Mouse (Mus musculus) kidney, adult 2 months (tissue): ENCODE data around the gene Gm17622. TPM values are rescaled to one million over a fixed set of nuclear protein-coding genes. Genes with fewer than 3 reads are reported as not detected.

ENCODE experiments used
- DNase-seq: peaks from one replicate; pipeline ENCODE4 v3.0.0; 2021
- H3K27ac ChIP-seq: fragments of 200-500 bp; 2 replicates; pipeline ENCODE4 v1.5.1; 2012; ENCODE audit warnings: low read depth, low read length, control low read depth, inconsistent platforms; ENCODE audit not compliant: insufficient read depth
- H3K27me3 ChIP-seq: fragments of 200-500 bp; replicated peaks from 2 replicates; pipeline ENCODE4 v1.6.1; 2012; ENCODE audit warnings: mild to moderate bottlenecking, moderate library complexity, low read length, inconsistent platforms; ENCODE audit not compliant: control insufficient read depth, insufficient read depth
- H3K36me3 ChIP-seq: fragments of 200-500 bp; 2 replicates; pipeline ENCODE4 v1.6.1; 2012; ENCODE audit warnings: mild to moderate bottlenecking, moderate library complexity, low read length, inconsistent platforms; ENCODE audit not compliant: control insufficient read depth, insufficient read depth
- H3K4me1 ChIP-seq: fragments of 200-500 bp; 2 replicates; pipeline ENCODE4 v1.6.1; 2011; ENCODE audit warnings: low read length; ENCODE audit not compliant: control insufficient read depth, insufficient read depth
- H3K4me3 ChIP-seq: fragments of 200-500 bp; 2 replicates; pipeline ENCODE4 v1.5.1; 2011; ENCODE audit warnings: mild to moderate bottlenecking, low read depth, low read length, control low read depth; ENCODE audit not compliant: insufficient read depth
- CTCF ChIP-seq: fragments of 200-500 bp; conservative IDR thresholded peaks from 2 replicates; pipeline ENCODE4 v1.5.1; 2011; ENCODE audit warnings: low read depth, mild to moderate bottlenecking, control low read depth, low read length, moderate library complexity, mixed read lengths; ENCODE audit not compliant: insufficient read depth, insufficient read length
- POLR2A ChIP-seq: fragments of 200-500 bp; IDR thresholded peaks from one replicate; pipeline ENCODE4 v1.6.1; 2011; ENCODE audit warnings: low read depth, low read length, control low read depth
- WGBS: fragments of 180-500 bp; shearing (Covaris S2); methylation state at CpG from one replicate; pipeline ENCODE4 v1.1.7; 2018; 5-methylcytosine and 5-hydroxymethylcytosine counted together
- polyA plus RNA-seq: library from polyadenylated mRNA; depleted of rRNA; stranded (reverse); fragments of >200 nt; gene quantifications from 2 replicates; pipeline ENCODE4 v1.2.3, GENCODE M21; 2012

Gene Gm17622
- polyA plus RNA-seq, 1 experiment, result not detected

- no peak for DNase-seq
- H3K4me1 ChIP-seq, result no peaks in the 10 kb centered on the region
- TF ChIP-seq POLR2A (no peak), CTCF (no peak)
- H3K36me3 ChIP-seq, result no peaks in the 10 kb centered on the region
- no peak overlapping the region for H3K27ac ChIP-seq
- H3K4me3 ChIP-seq, result no peak overlapping the region
- H3K27me3 ChIP-seq, result no peaks in the 10 kb centered on the region
- 90% methylated on average over 4 of the region's 4 CpGs for WGBS
Observed at GRCm38 (mm10) chr13:96477226-96477625, 13.3 kb upstream of the Gm17622 start.

GRCm38 (mm10) chr13:96478991-96479390 is 11.5 kb upstream of the Gm17622 start:
- Histone ChIP-seq H3K4me3 (no peak overlapping the region), H3K27ac (no peak overlapping the region), H3K36me3 (peaks cover 3% of the 10 kb centered on the region), H3K4me1 (no peaks in the 10 kb centered on the region), H3K27me3 (no peaks in the 10 kb centered on the region)
- 94% methylated on average over 1 of the region's 1 CpGs for WGBS
- DNase-seq, result no peak
- no peak for TF ChIP-seq CTCF
- no peak for TF ChIP-seq POLR2A

GRCm38 (mm10) chr13:96487230-96487629 is 3.3 kb upstream of the Gm17622 start:
- no peak for TF ChIP-seq CTCF
- Histone ChIP-seq H3K36me3 (peaks cover 13% of the 10 kb centered on the region), H3K27ac (no peak overlapping the region), H3K4me1 (no peaks in the 10 kb centered on the region), H3K27me3 (no peaks in the 10 kb centered on the region), H3K4me3 (no peak overlapping the region)
- WGBS, result 63% methylated on average over 6 of the region's 6 CpGs
- DNase-seq, result no peak

- Histone ChIP-seq H3K36me3 (peaks cover 13% of the 10 kb centered on the region), H3K27ac (no peak overlapping the region), H3K4me1 (no peaks in the 10 kb centered on the region), H3K27me3 (no peaks in the 10 kb centered on the region), H3K4me3 (no peak overlapping the region)
- WGBS, result 89% methylated on average over 6 of the region's 6 CpGs
- TF ChIP-seq CTCF (no peak), POLR2A (no peak)
- DNase-seq, result no peak
Observed at GRCm38 (mm10) chr13:96487968-96488367, 2.6 kb upstream of the Gm17622 start.

GRCm38 (mm10) chr13:96496630-96497029 is 6.1 kb downstream of the Gm17622 start:
- 75% methylated on average over 8 of the region's 8 CpGs for WGBS
- Histone ChIP-seq H3K36me3 (no peaks in the 10 kb centered on the region; the same call in none of the 2 replicates), H3K27ac (peak overlapping the region; percentile 76), H3K4me3 (no peak overlapping the region), H3K4me1 (peaks cover 6% of the 10 kb centered on the region; the same call in 1 of the 2 replicates), H3K27me3 (no peaks in the 10 kb centered on the region)
- peak; percentile 30 for DNase-seq
- no peak for TF ChIP-seq CTCF
- no peak for TF ChIP-seq POLR2A

- 82% methylated on average over 2 of the region's 2 CpGs for WGBS
- peak; percentile 62 for DNase-seq
- Histone ChIP-seq H3K4me3 (no peak overlapping the region), H3K36me3 (no peaks in the 10 kb centered on the region; the same call in none of the 2 replicates), H3K4me1 (peaks cover 6% of the 10 kb centered on the region; the same call in 1 of the 2 replicates), H3K27me3 (no peaks in the 10 kb centered on the region), H3K27ac (no peak overlapping the region)
- TF ChIP-seq CTCF (no peak), POLR2A (no peak)
Observed at GRCm38 (mm10) chr13:96499891-96500290, 9.4 kb downstream of the Gm17622 start.

GRCm38 (mm10) chr13:96505661-96506060 is 15.1 kb downstream of the Gm17622 start:
- H3K4me1 ChIP-seq, result peaks cover 2% of the 10 kb centered on the region; the same call in 1 of the 2 replicates
- H3K36me3 ChIP-seq, result no peaks in the 10 kb centered on the region
- no peak overlapping the region for H3K27ac ChIP-seq
- DNase-seq, result no peak
- no peak overlapping the region for H3K4me3 ChIP-seq
- WGBS, result 71% methylated on average over 4 of the region's 4 CpGs
- TF ChIP-seq POLR2A (no peak), CTCF (no peak)
- no peaks in the 10 kb centered on the region for H3K27me3 ChIP-seq

- WGBS, result 63% methylated on average over 6 of the region's 6 CpGs
Observed at GRCm38 (mm10) chr13:96506313-96506712, 15.8 kb downstream of the Gm17622 start.

More at GRCm38 (mm10) chr13:96506313-96506712, 15.8 kb downstream of the Gm17622 start:
- no peak for DNase-seq
- H3K36me3 ChIP-seq, result no peaks in the 10 kb centered on the region
- no peaks in the 10 kb centered on the region for H3K4me1 ChIP-seq
- no peak overlapping the region for H3K4me3 ChIP-seq
- no peak overlapping the region for H3K27ac ChIP-seq
- TF ChIP-seq CTCF (no peak), POLR2A (no peak)
- no peaks in the 10 kb centered on the region for H3K27me3 ChIP-seq
